ENCODE assay signal across 7 mouse cellular contexts in the genomic region with DNA sequence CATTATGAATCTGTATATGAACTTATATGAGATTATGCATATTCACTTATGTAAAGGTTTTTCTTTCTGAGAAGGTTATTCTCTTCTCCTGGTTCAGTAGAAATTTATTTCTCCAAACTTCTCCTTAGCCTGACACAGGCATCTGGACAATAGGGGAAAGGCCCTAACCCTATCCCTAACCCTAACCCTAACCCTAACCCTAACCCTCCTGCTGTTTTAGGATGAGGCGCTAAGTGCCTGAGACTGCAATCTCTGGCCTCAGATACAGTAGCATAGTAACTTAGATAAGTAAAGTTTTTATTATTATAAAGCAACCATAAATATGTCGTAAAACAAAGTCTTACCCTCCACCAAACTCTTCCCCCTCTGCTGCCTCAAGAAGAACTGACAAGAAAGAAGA.
DNase-seq lines count a peak whose midpoint lies in the region; ATAC-seq and TF ChIP-seq lines count a peak whose summit lies in the region.
"Not testable (repeated sequence)": the region's sequence is repeated elsewhere in the genome, so short reads cannot be mapped to it uniquely, and the experiment has no call there.

No protein-coding gene starts in this region.

- H3K9ac ChIP-seq in heart, postnatal 0 days (replicated peaks; ENCODE audit: low read depth, low read length); intestine, embryonic 14.5 days (ENCODE audit: low read length); limb, embryonic 15.5 days; midbrain, embryonic 14.5 days (replicated peaks; ENCODE audit: low read length); stomach, embryonic 14.5 days (replicated peaks; ENCODE audit: low read depth, low read length): not testable (repeated sequence)

- TF ChIP-seq EP300 in heart, postnatal 0 days (IDR thresholded peaks at IDR 0.05; ENCODE audit: low read depth): not testable (repeated sequence)

- H3K36me3 ChIP-seq in heart, postnatal 0 days (replicated peaks; ENCODE audit: control insufficient read depth, insufficient read depth, low read length); intestine, embryonic 14.5 days (ENCODE audit: control insufficient read depth, insufficient read depth, low read length); limb, embryonic 15.5 days; midbrain, embryonic 14.5 days (ENCODE audit: control insufficient read depth, insufficient read depth, low read length); stomach, embryonic 14.5 days (ENCODE audit: control insufficient read depth, insufficient read depth, low read length): not testable (repeated sequence)

- DNase-seq in ZHBTc4 (ENCODE audit: low read depth, low spot score): peak; percentile 14
- peak; percentile 2 for DNase-seq in gastrocnemius, adult 18-20 months (ENCODE audit: low spot score)
- DNase-seq in heart, postnatal 0 days (ENCODE audit: low spot score); intestine, embryonic 14.5 days (ENCODE audit: low spot score); midbrain, embryonic 14.5 days: not testable (repeated sequence)

- H3K9me3 ChIP-seq in heart, postnatal 0 days (replicated peaks; ENCODE audit: control insufficient read depth, low read length); intestine, embryonic 14.5 days (ENCODE audit: control insufficient read depth, low read length); limb, embryonic 15.5 days; stomach, embryonic 14.5 days (ENCODE audit: control insufficient read depth, low read depth, low read length): not testable (repeated sequence)
- peaks cover 10% of the 10 kb centered on the region for H3K9me3 ChIP-seq in midbrain, embryonic 14.5 days (ENCODE audit: control insufficient read depth, low read length)

- WGBS in heart, postnatal 0 days: 30% methylated on average over 2 of the region's 2 CpGs
- WGBS in intestine, embryonic 14.5 days: 36% methylated on average over 2 of the region's 2 CpGs
- 42% methylated on average over 2 of the region's 2 CpGs for WGBS in limb, embryonic 15.5 days
- 41% methylated on average over 2 of the region's 2 CpGs for WGBS in midbrain, embryonic 14.5 days
- 39% methylated on average over 2 of the region's 2 CpGs for WGBS in stomach, embryonic 14.5 days

- not testable (repeated sequence) for H3K27ac ChIP-seq in heart, postnatal 0 days (ENCODE audit: low read depth); intestine, embryonic 14.5 days (ENCODE audit: low read depth); limb, embryonic 15.5 days; midbrain, embryonic 14.5 days (replicated peaks; ENCODE audit: low read depth, low read length); stomach, embryonic 14.5 days (ENCODE audit: low read length)

- TF ChIP-seq CTCF in heart, postnatal 0 days (IDR thresholded peaks at IDR 0.05; ENCODE audit: low read depth): not testable (repeated sequence)

- H3K4me1 ChIP-seq in heart, postnatal 0 days (ENCODE audit: control insufficient read depth, insufficient read depth); intestine, embryonic 14.5 days (replicated peaks; ENCODE audit: control insufficient read depth, insufficient read depth, low read length); limb, embryonic 15.5 days; midbrain, embryonic 14.5 days (ENCODE audit: control insufficient read depth, insufficient read depth, low read length); stomach, embryonic 14.5 days (ENCODE audit: control insufficient read depth, insufficient read depth, low read length): not testable (repeated sequence)

- H3K4me2 ChIP-seq in heart, postnatal 0 days (ENCODE audit: low read depth, low read length); intestine, embryonic 14.5 days (ENCODE audit: low read length); limb, embryonic 15.5 days; midbrain, embryonic 14.5 days (ENCODE audit: low read length); stomach, embryonic 14.5 days (replicated peaks; ENCODE audit: low read depth, low read length): not testable (repeated sequence)

- ATAC-seq in heart, postnatal 0 days (ENCODE audit: insufficient read depth, low read depth): peak; percentile 47; the same call in 1 of the 2 replicates
- ATAC-seq in intestine, embryonic 14.5 days (replicated peaks; ENCODE audit: low FRiP score, low TSS enrichment, low read depth): 0 out of 2 replicates have a peak, but pooled peaks have one; percentile 32
- 0 out of 2 replicates have a peak, but pooled peaks have one; percentile 64 for ATAC-seq in limb, embryonic 15.5 days (ENCODE audit: insufficient number of reproducible peaks, low FRiP score, low TSS enrichment, low read depth)
- peak; percentile 65; the same call in 1 of the 2 replicates for ATAC-seq in midbrain, embryonic 14.5 days (ENCODE audit: low FRiP score, low TSS enrichment)
- 0 out of 2 replicates have a peak, but pooled peaks have one; percentile 56 for ATAC-seq in stomach, embryonic 14.5 days (ENCODE audit: insufficient number of reproducible peaks, insufficient read depth, low FRiP score, low read depth)

- H3K27me3 ChIP-seq in heart, postnatal 0 days (ENCODE audit: control insufficient read depth, insufficient read depth, low read length); intestine, embryonic 14.5 days (replicated peaks; ENCODE audit: control insufficient read depth, insufficient read depth, low read length); limb, embryonic 15.5 days; midbrain, embryonic 14.5 days (ENCODE audit: control insufficient read depth, insufficient read depth, low read length); stomach, embryonic 14.5 days (ENCODE audit: control insufficient read depth, insufficient read depth, low read length): not testable (repeated sequence)

- H3K4me3 ChIP-seq in heart, postnatal 0 days (ENCODE audit: low read depth, low read length); intestine, embryonic 14.5 days (ENCODE audit: low read depth, low read length); limb, embryonic 15.5 days; midbrain, embryonic 14.5 days (replicated peaks; ENCODE audit: low read depth, low read length); stomach, embryonic 14.5 days (ENCODE audit: low read depth, low read length): not testable (repeated sequence)
